Mouse (Mus musculus) limb, embryonic 11.5 days (tissue): ENCODE measurements around the gene 8030411F24Rik. TPM values are rescaled to one million over a fixed set of nuclear protein-coding genes. Genes with fewer than 3 reads are reported as not detected.

Source experiments
- ATAC-seq: fragments of 200-750 bp; cut with Nextera tagmentation; 2 replicates; pipeline ENCODE4 v1.8.0; 2017; ENCODE audit warnings: low read depth; ENCODE audit not compliant: insufficient number of reproducible peaks, low FRiP score, low TSS enrichment
- DNase-seq: peaks from one replicate; pipeline ENCODE4 v3.0.0-alpha.2; 2015; ENCODE audit warnings: low spot score
- H3K27ac ChIP-seq: fragments of 300-500 bp; sonication (generic); replicated peaks from 2 replicates; pipeline ENCODE4 v1.5.1; 2014; ENCODE audit warnings: low read depth, mild to moderate bottlenecking, low read length
- H3K27me3 ChIP-seq: fragments of 300-500 bp; sonication (generic); 2 replicates; pipeline ENCODE4 v1.6.1; 2014; ENCODE audit warnings: mild to moderate bottlenecking, low read length, mixed read lengths; ENCODE audit not compliant: control insufficient read depth, insufficient read depth
- H3K36me3 ChIP-seq: fragments of 300-500 bp; sonication (generic); 2 replicates; pipeline ENCODE4 v1.6.1; 2014; ENCODE audit warnings: mild to moderate bottlenecking, low read length, moderate library complexity, mixed read lengths; ENCODE audit not compliant: control insufficient read depth, insufficient read depth
- H3K4me1 ChIP-seq: fragments of 300-500 bp; sonication (generic); 2 replicates; pipeline ENCODE4 v1.6.1; 2014; ENCODE audit warnings: low read length, mixed read lengths; ENCODE audit not compliant: control insufficient read depth, insufficient read depth
- H3K4me2 ChIP-seq: fragments of 300-500 bp; sonication (generic); 2 replicates; pipeline ENCODE4 v1.6.1; 2014; ENCODE audit warnings: low read depth, mild to moderate bottlenecking, moderate library complexity; ENCODE audit not compliant: severe bottlenecking
- H3K4me3 ChIP-seq: fragments of 300-500 bp; sonication (generic); 2 replicates; pipeline ENCODE4 v1.5.1; 2014; ENCODE audit warnings: low read depth, low read length
- H3K9ac ChIP-seq: fragments of 300-500 bp; sonication (generic); 2 replicates; pipeline ENCODE4 v1.6.1; 2014; ENCODE audit warnings: mild to moderate bottlenecking, low read length
- H3K9me3 ChIP-seq: fragments of 300-500 bp; sonication (generic); 2 replicates; pipeline ENCODE4 v1.6.1; 2016; ENCODE audit warnings: low read length; ENCODE audit not compliant: control insufficient read depth
- WGBS: fragments of 180-500 bp; shearing (Covaris S2); extraction: QIAGEN DNeasy Blood & Tissue Kit; methylation state at CpG from one replicate; pipeline ENCODE4 v1.1.7; 2014; 5-methylcytosine and 5-hydroxymethylcytosine counted together
- polyA plus RNA-seq: library from polyadenylated mRNA; unstranded; fragments of >200 nt; fragmentation: Nextera tagmentation; extraction: Ambion mirVana; gene quantifications from 2 replicates; pipeline ENCODE4 v1.2.1, GENCODE M21; 2014

8030411F24Rik gene
- polyA plus RNA-seq, 1 experiment from 2014 or later: not detected

GRCm38 (mm10) chr2:148834912-148835311 lies 53.1 kb downstream of the 8030411F24Rik start, which contains the start of gene Cst9:
Gene Cst9, plus strand, starts transcription at chr2:148835147.
- H3K4me1 ChIP-seq: no peaks in the 10 kb centered on the region
- H3K36me3 ChIP-seq: no peaks in the 10 kb centered on the region
- DNase-seq (no peak), ATAC-seq (no peak)
- H3K9ac ChIP-seq: no peak within 1 kb of the TSS
- WGBS: 75% methylated on average over 4 of the region's 4 CpGs
- H3K9me3 ChIP-seq: no peaks in the 10 kb centered on the region
- no peak within 1 kb of the TSS for H3K27ac ChIP-seq
- H3K4me3 ChIP-seq: no peak within 1 kb of the TSS
- no peak within 1 kb of the TSS for H3K4me2 ChIP-seq
- no peaks in the 10 kb centered on the region for H3K27me3 ChIP-seq

Other genes starting within 250 kb of the 8030411F24Rik start
- 129 and 133 TPM in 2 replicates for gene Nxt1, start 109.4 kb upstream of the 8030411F24Rik start, polyA plus RNA-seq
- gene Gzf1, start 101.0 kb upstream of the 8030411F24Rik start, polyA plus RNA-seq: 26.1 and 28.4 TPM in 2 replicates
- gene Napb, start 49.5 kb upstream of the 8030411F24Rik start, polyA plus RNA-seq: 3.1 and 3.2 TPM in 2 replicates
- 0.25 TPM in 1 of 2 replicates, not detected in the other for gene Cstl1, start 31.7 kb upstream of the 8030411F24Rik start, polyA plus RNA-seq
- not detected in 2 replicates for gene Cst11, start 10.5 kb upstream of the 8030411F24Rik start, polyA plus RNA-seq
- gene Cst12, start 7.4 kb downstream of the 8030411F24Rik start, polyA plus RNA-seq: not detected in 2 replicates
- not detected in 2 replicates for gene Cst8, start 16.8 kb downstream of the 8030411F24Rik start, polyA plus RNA-seq
- not detected in 2 replicates for gene Cst13, start 38.1 kb downstream of the 8030411F24Rik start, polyA plus RNA-seq
- gene Cst9, start 53.1 kb downstream of the 8030411F24Rik start, polyA plus RNA-seq: not detected in 2 replicates
- gene 9230104L09Rik, start 83.0 kb downstream of the 8030411F24Rik start, polyA plus RNA-seq: not detected in 2 replicates
- 246 and 272 TPM in 2 replicates for gene Cst3, start 93.7 kb downstream of the 8030411F24Rik start, polyA plus RNA-seq
- gene Gm1330, start 221.2 kb downstream of the 8030411F24Rik start, polyA plus RNA-seq: not detected in 2 replicates
- not detected in 2 replicates for gene Gm10750, start 235.2 kb downstream of the 8030411F24Rik start, polyA plus RNA-seq